Mouse (Mus musculus) neutrophil, adult 83 days (primary cell): ENCODE results near the gene Brpf1. TPM values are rescaled to one million over a fixed set of nuclear protein-coding genes. Genes with fewer than 3 reads are reported as not detected.

Experiments used
- total RNA-seq, 2 experiments: library from RNA; stranded (reverse); gene quantifications; one replicate each; pipeline ENCODE4 v1.2.4; 2023

The Brpf1 gene
- 10 to 100 TPM; 82.6 to 87.5 TPM for total RNA-seq

DNA sequence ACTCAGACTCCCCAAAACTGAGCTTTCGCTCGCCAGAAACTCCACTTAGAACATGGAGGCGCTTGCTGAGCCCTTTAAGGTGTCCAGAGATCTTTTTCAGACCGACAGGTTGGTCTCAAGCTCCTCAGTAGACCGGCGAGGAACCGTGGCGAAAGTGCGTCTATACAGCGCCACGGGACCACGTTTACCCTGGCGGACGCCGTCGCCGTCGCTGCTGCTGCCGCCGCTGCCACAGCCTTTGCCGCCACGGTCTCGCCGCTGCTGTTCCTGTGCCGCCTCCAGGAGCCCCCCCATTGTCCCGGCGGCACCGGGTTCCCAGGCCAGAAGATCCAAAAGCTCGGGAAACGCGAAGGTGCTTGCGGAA, at the start of gene Brpf1:
Gene Brpf1, plus strand, starts transcription at position 152 of the 364 bp plus-strand sequence.

GRCm38 (mm10) chr6:113282101-113282802, 24.7 kb upstream of the Brpf1 start, which contains the start of gene Cpne9:
Cpne9 (plus strand) TSS chr6:113282307.

GRCm38 (mm10) chr6:113326533-113327315, 19.8 kb downstream of the Brpf1 start, which contains the start of gene Ogg1:
Ogg1 (plus strand) TSS chr6:113326972.

DNA sequence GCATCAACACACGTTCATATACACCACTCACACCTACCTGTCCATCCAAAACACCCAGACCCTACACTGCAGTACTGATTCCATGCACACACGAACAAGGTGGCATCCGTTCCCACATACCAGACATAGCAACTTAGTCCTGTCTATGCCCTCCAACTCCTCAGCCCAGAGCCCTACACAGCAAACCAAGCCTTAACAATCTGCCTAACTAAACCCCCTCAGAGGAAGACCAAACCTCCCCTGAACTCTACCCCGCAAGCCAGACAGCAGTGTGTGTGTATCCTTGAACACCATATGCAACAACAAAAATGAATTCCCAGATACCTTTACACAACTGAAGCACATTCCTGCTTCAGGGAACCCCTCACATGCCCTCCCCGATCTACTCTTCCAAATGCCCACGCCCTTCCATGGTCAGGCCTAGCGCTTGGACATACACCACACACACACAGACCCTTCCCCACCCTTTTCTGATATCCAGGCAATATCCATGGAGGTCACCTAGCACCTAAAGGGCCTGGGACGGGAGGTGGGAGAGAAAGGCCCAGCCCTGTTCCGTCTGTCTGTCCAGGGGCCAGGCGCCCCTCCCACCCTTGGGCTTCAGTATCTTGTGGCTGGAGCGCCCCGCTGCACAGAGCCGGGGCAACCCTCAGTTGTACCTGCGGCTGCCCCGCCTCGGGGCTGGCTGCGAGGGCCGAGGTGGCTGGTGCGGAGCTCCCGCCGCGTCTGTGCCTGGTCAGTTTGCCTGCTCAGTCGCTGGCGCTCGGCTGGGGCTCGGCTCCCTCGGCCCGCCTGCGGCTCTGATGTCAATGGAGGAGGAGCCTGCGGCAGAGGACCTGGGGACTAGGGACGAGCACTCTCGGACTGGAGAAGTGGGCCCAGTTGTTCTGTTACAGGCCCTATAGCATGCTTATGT, 36.5 kb downstream of the Brpf1 start, which contains the start of gene Camk1:
Gene Camk1, minus strand, starts transcription at position 808 of the 916 bp plus-strand sequence.

Other genes with a start within 250 kb of the Brpf1 start
- gene Setd5, start 229.8 kb upstream of the Brpf1 start, total RNA-seq, result 10 to 100 TPM; 75.7 to 85.5 TPM
- gene Lhfpl4, start 111.8 kb upstream of the Brpf1 start, total RNA-seq, result under 1 TPM; 0.39 to 0.42 TPM
- 10 to 100 TPM; 42.1 to 48.3 TPM for gene Mtmr14, start 69.3 kb upstream of the Brpf1 start, total RNA-seq
- gene Cpne9, start 24.8 kb upstream of the Brpf1 start, total RNA-seq, result 1 to 10 TPM in 1 of 2 experiments, under 1 TPM in 1; 0.79 to 2.4 TPM
- 10 to 100 TPM in 1 of 2 experiments, 1 to 10 TPM in 1; 9.6 to 11.3 TPM for gene Ogg1, start 19.8 kb downstream of the Brpf1 start, total RNA-seq
- 10 to 100 TPM; 28.1 to 30.0 TPM for gene Camk1, start 36.8 kb downstream of the Brpf1 start, total RNA-seq
- gene Tada3, start 70.7 kb downstream of the Brpf1 start, total RNA-seq, result 10 to 100 TPM; 24.7 to 26.8 TPM
- gene Arpc4, start 71.0 kb downstream of the Brpf1 start, total RNA-seq, result 100 to 1,000 TPM; 463 to 492 TPM
- 10 to 100 TPM; 35.3 to 42.1 TPM for gene Ttll3, start 82.1 kb downstream of the Brpf1 start, total RNA-seq
- gene Rpusd3, start 112.2 kb downstream of the Brpf1 start, total RNA-seq, result 1 to 10 TPM; 1.6 to 3.6 TPM
- not detected for gene Cidec, start 128.6 kb downstream of the Brpf1 start, total RNA-seq
- 10 to 100 TPM; 11.7 to 12.2 TPM for gene Jagn1, start 135.4 kb downstream of the Brpf1 start, total RNA-seq
- gene Il17re, start 151.3 kb downstream of the Brpf1 start, total RNA-seq, result not detected
- gene Il17rc, start 164.3 kb downstream of the Brpf1 start, total RNA-seq, result not detected
- 1 to 10 TPM; 2.2 to 2.3 TPM for gene Creld1, start 176.2 kb downstream of the Brpf1 start, total RNA-seq
- gene Prrt3, start 194.8 kb downstream of the Brpf1 start, total RNA-seq, result not detected
- gene Emc3, start 224.5 kb downstream of the Brpf1 start, total RNA-seq, result 10 to 100 TPM; 41.9 to 44.7 TPM
- 10 to 100 TPM; 15.0 to 22.8 TPM for gene Fancd2, start 224.5 kb downstream of the Brpf1 start, total RNA-seq